10 mouse cellular contexts compared by ENCODE assay signal in the genomic region with DNA sequence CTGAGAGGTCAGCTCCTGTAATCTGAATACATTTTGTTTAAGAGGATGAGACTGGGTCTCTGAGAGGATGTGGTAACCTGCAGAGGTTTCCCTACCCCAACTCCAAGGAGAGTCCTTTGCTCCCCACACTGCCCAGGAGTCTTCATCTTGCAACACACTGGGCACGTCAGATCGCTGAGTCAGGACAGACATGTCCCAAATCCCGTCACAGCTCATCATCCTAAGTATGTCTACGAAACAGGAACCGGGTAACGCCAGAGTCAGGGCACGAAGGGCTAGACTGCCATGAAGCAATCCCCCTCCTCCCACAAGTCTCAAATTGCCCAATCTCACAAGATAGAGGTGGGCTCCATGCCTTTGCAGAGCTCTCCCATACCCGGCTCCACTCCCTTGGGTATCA. TPM values are rescaled to one million over a fixed set of nuclear protein-coding genes. Genes with fewer than 3 reads are reported as not detected.
DNase-seq lines count a peak whose midpoint lies in the region; ATAC-seq and TF ChIP-seq lines count a peak whose summit lies in the region.
"Had no signal": no experiment of that assay in that cellular context is flagged by ENCODE, and none has a peak within 500 bp of the region (broad histone marks: within the 10 kb centered on the region; RNA-seq: fewer than 3 reads in every experiment).

No protein-coding gene starts in this region.

- no peak for DNase-seq in heart, postnatal 25 days (ENCODE audit: low spot score)
- peak; percentile 10 for DNase-seq in lung, embryonic 14.5 days
- DNase-seq in lung, postnatal 4 days = no peak
- no peak for DNase-seq in liver, postnatal 0 days
- no peak for DNase-seq in retina, postnatal 1 day
- DNase-seq in adrenal gland, postnatal 14 days = no peak
- DNase-seq: adrenal gland, adult 2 months; gastrocnemius, postnatal 36 days had no signal

- H3K4me3 ChIP-seq in heart, embryonic 13.5 days = no peak overlapping the region
- H3K4me3 ChIP-seq in lung, embryonic 14.5 days (ENCODE audit: low read depth, low read length) = no peak overlapping the region
- H3K4me3 ChIP-seq in liver, postnatal 0 days (ENCODE audit: low read depth, low read length) = no peak overlapping the region
- peak overlapping the region; percentile 79; the same call in 1 of the 2 replicates for H3K4me3 ChIP-seq in stomach, embryonic 16.5 days (replicated peaks; ENCODE audit: low read length)

- peaks cover 46% of the 10 kb centered on the region for H3K36me3 ChIP-seq in heart, embryonic 13.5 days
- H3K36me3 ChIP-seq in lung, embryonic 14.5 days (ENCODE audit: insufficient read depth) = peaks cover 45% of the 10 kb centered on the region
- peaks cover 43% of the 10 kb centered on the region for H3K36me3 ChIP-seq in liver, postnatal 0 days (replicated peaks; ENCODE audit: insufficient read depth, low read length)
- H3K36me3 ChIP-seq in stomach, embryonic 16.5 days (ENCODE audit: control insufficient read depth, insufficient read depth, low read length) = peaks cover 16% of the 10 kb centered on the region

- TF ChIP-seq EP300 in liver, postnatal 0 days (IDR thresholded peaks at IDR 0.05; ENCODE audit: low read depth) = no peak

- TF ChIP-seq CTCF in lung, embryonic 14.5 days (IDR thresholded peaks at IDR 0.05; ENCODE audit: low read depth) = no peak
- no peak for TF ChIP-seq CTCF in liver, postnatal 0 days (IDR thresholded peaks at IDR 0.05; ENCODE audit: low read depth)

- H3K9ac ChIP-seq in heart, embryonic 13.5 days = no peak overlapping the region
- no peak overlapping the region for H3K9ac ChIP-seq in lung, embryonic 14.5 days
- no peak overlapping the region for H3K9ac ChIP-seq in liver, postnatal 0 days (replicated peaks)
- H3K9ac ChIP-seq in stomach, embryonic 16.5 days (ENCODE audit: low read length) = no peak overlapping the region

- H3K27me3 ChIP-seq in heart, embryonic 13.5 days (replicated peaks) = no peaks in the 10 kb centered on the region; the same call in 1 of the 2 replicates
- no peaks in the 10 kb centered on the region for H3K27me3 ChIP-seq in lung, embryonic 14.5 days (ENCODE audit: insufficient read depth, low read length)
- no peaks in the 10 kb centered on the region for H3K27me3 ChIP-seq in liver, postnatal 0 days (ENCODE audit: insufficient read depth, low read length)
- H3K27me3 ChIP-seq in stomach, embryonic 16.5 days (ENCODE audit: control insufficient read depth, insufficient read depth, low read length) = no peaks in the 10 kb centered on the region

- H3K4me2 ChIP-seq in heart, embryonic 13.5 days = peak overlapping the region; percentile 75; the same call in 1 of the 2 replicates
- H3K4me2 ChIP-seq in lung, embryonic 14.5 days = peak overlapping the region; percentile 75; the same call in 1 of the 2 replicates
- peak overlapping the region; percentile 89 for H3K4me2 ChIP-seq in liver, postnatal 0 days (ENCODE audit: low read depth, low read length)
- H3K4me2 ChIP-seq in stomach, embryonic 16.5 days (ENCODE audit: low read depth, low read length) = peak overlapping the region; percentile 67; the same call in 1 of the 2 replicates

- H3K4me1 ChIP-seq in heart, embryonic 13.5 days = peaks cover 29% of the 10 kb centered on the region
- H3K4me1 ChIP-seq in lung, embryonic 14.5 days (ENCODE audit: insufficient read depth) = peaks cover 7% of the 10 kb centered on the region; the same call in 1 of the 2 replicates
- peaks cover 25% of the 10 kb centered on the region for H3K4me1 ChIP-seq in liver, postnatal 0 days (ENCODE audit: insufficient read depth)
- peaks cover 13% of the 10 kb centered on the region for H3K4me1 ChIP-seq in stomach, embryonic 16.5 days (ENCODE audit: control insufficient read depth, insufficient read depth, low read length)

- 87% methylated on average over 8 of the region's 8 CpGs for WGBS in heart, embryonic 13.5 days
- 62% methylated on average over 8 of the region's 8 CpGs for WGBS in lung, embryonic 14.5 days
- 74% methylated on average over 8 of the region's 8 CpGs for WGBS in liver, postnatal 0 days (ENCODE audit: insufficient replicate concordance)
- WGBS in stomach, embryonic 16.5 days = 81% methylated on average over 8 of the region's 8 CpGs

- no peak overlapping the region for H3K27ac ChIP-seq in heart, embryonic 13.5 days (replicated peaks)
- H3K27ac ChIP-seq in lung, embryonic 14.5 days (ENCODE audit: low read depth) = no peak overlapping the region
- H3K27ac ChIP-seq in liver, postnatal 0 days (ENCODE audit: low read depth) = no peak overlapping the region
- no peak overlapping the region for H3K27ac ChIP-seq in stomach, embryonic 16.5 days (ENCODE audit: low read length)

- intact Hi-C loops in heart, postnatal 25 days (cut with DNase I) = no loop called here

- no peak for ATAC-seq in heart, embryonic 13.5 days (ENCODE audit: extremely low read depth, insufficient number of reproducible peaks, low FRiP score, low TSS enrichment)
- ATAC-seq in lung, embryonic 14.5 days (ENCODE audit: insufficient read depth) = no peak
- no peak for ATAC-seq in liver, postnatal 0 days
- ATAC-seq in stomach, embryonic 16.5 days (ENCODE audit: insufficient read depth, low FRiP score) = no peak

- H3K9me3 ChIP-seq in heart, embryonic 13.5 days = no peaks in the 10 kb centered on the region
- no peaks in the 10 kb centered on the region for H3K9me3 ChIP-seq in lung, embryonic 14.5 days (ENCODE audit: low read depth, low read length)
- no peaks in the 10 kb centered on the region for H3K9me3 ChIP-seq in liver, postnatal 0 days (ENCODE audit: low read length)
- H3K9me3 ChIP-seq in stomach, embryonic 16.5 days (replicated peaks; ENCODE audit: control insufficient read depth, low read length) = no peaks in the 10 kb centered on the region

RNA-seq across cellular contexts. Expression of gene Lrpap1, which starts 2.5 kb away (rescaled TPM):
- polyA plus RNA-seq in heart, embryonic 13.5 days (2015; fragmentation: Nextera tagmentation; extraction: Ambion mirVana) = 113 and 125 TPM in 2 replicates
- total RNA-seq in heart, postnatal 25 days (2021) = 10 to 100 TPM; 46.7 to 47.3 TPM
- polyA plus RNA-seq in lung, embryonic 14.5 days (2014; fragmentation: Nextera tagmentation; extraction: Ambion mirVana) = 120 and 127 TPM in 2 replicates
- polyA plus RNA-seq in liver, postnatal 0 days (2015; fragmentation: Nextera tagmentation; extraction: Ambion mirVana) = 48.8 and 56.4 TPM in 2 replicates
- polyA plus RNA-seq in stomach, embryonic 16.5 days (2015; fragmentation: Nextera tagmentation; extraction: Ambion mirVana) = 156 and 192 TPM in 2 replicates
- 80.8 and 88.8 TPM in 2 replicates for total RNA-seq in adrenal gland, postnatal 14 days (2021)

RNA-seq across cellular contexts. Expression of gene Dok7, which starts 46.5 kb away (rescaled TPM):
- polyA plus RNA-seq in heart, embryonic 13.5 days (2015; fragmentation: Nextera tagmentation; extraction: Ambion mirVana) = 8.0 and 8.5 TPM in 2 replicates
- total RNA-seq in heart, postnatal 25 days (2021) = 10 to 100 TPM; 34.5 to 43.8 TPM
- 0.83 and 1.4 TPM in 2 replicates for polyA plus RNA-seq in lung, embryonic 14.5 days (2014; fragmentation: Nextera tagmentation; extraction: Ambion mirVana)
- 0.05 and 0.06 TPM in 2 replicates for polyA plus RNA-seq in liver, postnatal 0 days (2015; fragmentation: Nextera tagmentation; extraction: Ambion mirVana)
- polyA plus RNA-seq in stomach, embryonic 16.5 days (2015; fragmentation: Nextera tagmentation; extraction: Ambion mirVana) = 1.9 and 2.0 TPM in 2 replicates
- 10.7 and 12.4 TPM in 2 replicates for total RNA-seq in adrenal gland, postnatal 14 days (2021)
